Mouse (Mus musculus) testis, adult 2 months (tissue): Measurements from ENCODE around the gene Ppp1r9a.

Experiments used
- CTCF ChIP-seq: fragments of 200-500 bp; IDR thresholded peaks from 2 replicates; pipeline ENCODE4 v1.5.1; 2012; ENCODE audit warnings: low read depth, mild to moderate bottlenecking, inconsistent platforms, low read length, moderate library complexity; ENCODE audit not compliant: control insufficient read depth, insufficient read depth, insufficient replicate concordance
- POLR2A ChIP-seq: fragments of 200-500 bp; IDR thresholded peaks from 2 replicates; pipeline ENCODE4 v1.6.1; 2012; ENCODE audit warnings: low read depth, mild to moderate bottlenecking, inconsistent platforms, low read length, moderate library complexity; ENCODE audit not compliant: control insufficient read depth

DNA sequence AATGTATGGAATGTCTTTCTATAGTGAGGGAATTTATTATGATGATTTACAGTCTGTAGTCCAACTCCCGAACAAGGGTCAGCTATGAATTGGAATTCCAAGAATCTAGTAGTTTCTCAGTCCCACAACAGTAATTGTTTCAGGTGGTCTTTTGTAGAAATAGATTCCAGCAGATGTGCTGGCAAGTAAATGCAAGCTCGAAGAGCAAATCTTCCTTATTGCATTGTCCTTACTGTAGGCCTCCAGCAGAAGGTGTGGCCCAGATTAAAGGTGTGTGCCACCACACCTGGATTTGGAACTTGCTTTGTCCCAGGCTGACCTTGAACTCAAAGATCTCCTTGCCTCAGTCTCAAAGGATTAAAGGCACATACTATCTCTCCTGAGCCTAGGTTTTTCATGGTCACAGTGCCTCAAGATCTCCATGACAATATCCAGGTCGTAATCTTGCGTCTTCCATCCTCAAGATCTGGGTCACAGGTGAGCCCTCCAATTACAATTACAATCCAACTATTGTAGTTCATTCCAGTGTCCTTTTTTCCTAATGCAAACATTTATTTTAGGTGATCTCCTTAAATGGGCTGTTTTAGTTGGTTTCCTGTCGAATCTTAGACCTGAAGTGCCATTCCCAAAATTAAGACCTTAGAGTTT lies 130.4 kb downstream of the Ppp1r9a start:
- no peak for TF ChIP-seq CTCF
- no peak for TF ChIP-seq POLR2A
